Mouse (Mus musculus) ovary, postnatal 36 days (tissue): ENCODE results near the gene Daam1.
"Not testable (repeated sequence)": the region's sequence is repeated elsewhere in the genome, so short reads cannot be mapped to it uniquely, and the experiment has no call there.

ENCODE experiments used
- DNase-seq: peaks from one replicate; pipeline ENCODE4 v3.0.0; 2022; ENCODE audit warnings: low spot score, mixed read lengths

The Daam1 gene

GRCm38 (mm10) chr12:71834041-71834440 is 3.2 kb downstream of the Daam1 start:
- DNase-seq, result no peak

- DNase-seq, result no peak
Measured at GRCm38 (mm10) chr12:71835966-71836668, 5.2 kb downstream of the Daam1 start.

- DNase-seq, result no peak
Measured at GRCm38 (mm10) chr12:71836776-71837175, 5.9 kb downstream of the Daam1 start.

GRCm38 (mm10) chr12:71837576-71837975 is 6.7 kb downstream of the Daam1 start:
- no peak for DNase-seq

GRCm38 (mm10) chr12:71838230-71838629 is 7.4 kb downstream of the Daam1 start:
- DNase-seq, result no peak

- no peak for DNase-seq
Measured at GRCm38 (mm10) chr12:71839653-71840052, 8.8 kb downstream of the Daam1 start.

- no peak for DNase-seq
Measured at GRCm38 (mm10) chr12:71840430-71841186, 9.7 kb downstream of the Daam1 start.

- no peak for DNase-seq
Measured at GRCm38 (mm10) chr12:71842006-71842405, 11.1 kb downstream of the Daam1 start.

- DNase-seq, result no peak
Measured at GRCm38 (mm10) chr12:71842588-71842987, 11.7 kb downstream of the Daam1 start.

GRCm38 (mm10) chr12:71845486-71845885 is 14.6 kb downstream of the Daam1 start:
- no peak for DNase-seq

- not testable (repeated sequence) for DNase-seq
Measured at GRCm38 (mm10) chr12:71846416-71846815, 15.5 kb downstream of the Daam1 start.

GRCm38 (mm10) chr12:71847024-71847423 is 16.1 kb downstream of the Daam1 start:
- DNase-seq, result not testable (repeated sequence)

- DNase-seq, result no peak
Measured at GRCm38 (mm10) chr12:71847617-71848016, 16.7 kb downstream of the Daam1 start.

GRCm38 (mm10) chr12:71848037-71848776 is 17.3 kb downstream of the Daam1 start:
- DNase-seq, result no peak

GRCm38 (mm10) chr12:71849051-71849450 is 18.2 kb downstream of the Daam1 start:
- DNase-seq, result no peak

- no peak for DNase-seq
Measured at GRCm38 (mm10) chr12:71850135-71850534, 19.3 kb downstream of the Daam1 start.

GRCm38 (mm10) chr12:71852678-71853077 is 21.8 kb downstream of the Daam1 start:
- DNase-seq, result no peak

GRCm38 (mm10) chr12:71853694-71854093 is 22.8 kb downstream of the Daam1 start:
- no peak for DNase-seq

GRCm38 (mm10) chr12:71854191-71854590 is 23.3 kb downstream of the Daam1 start:
- no peak for DNase-seq

GRCm38 (mm10) chr12:71855730-71856479 is 25.0 kb downstream of the Daam1 start:
- peak; percentile 47 for DNase-seq

GRCm38 (mm10) chr12:71856480-71856754 is 25.5 kb downstream of the Daam1 start:
- no peak for DNase-seq

GRCm38 (mm10) chr12:71859096-71859495 is 28.2 kb downstream of the Daam1 start:
- no peak for DNase-seq
